Mouse (Mus musculus): ENCODE data around the gene Gcgr.
"Not testable (repeated sequence)": the region's sequence is repeated elsewhere in the genome, so short reads cannot be mapped to it uniquely, and the experiment has no call there.

Gene Gcgr

GRCm38 (mm10) chr11:120572752-120573584 is 42.5 kb downstream of the Gcgr start, which contains the start of gene P4hb:
Gene P4hb, minus strand, starts transcription at chr11:120573253.
- peak; percentile 99 for DNase-seq

GRCm38 (mm10) chr11:120573585-120574277 is 43.2 kb downstream of the Gcgr start:
- no peak for DNase-seq

- no peak for DNase-seq
Observed at GRCm38 (mm10) chr11:120574278-120574600, 43.7 kb downstream of the Gcgr start.

- DNase-seq, result no peak
Observed at GRCm38 (mm10) chr11:120575046-120575445, 44.5 kb downstream of the Gcgr start.

GRCm38 (mm10) chr11:120575940-120576339 is 45.4 kb downstream of the Gcgr start:
- no peak for DNase-seq

- DNase-seq, result no peak
Observed at GRCm38 (mm10) chr11:120576365-120576981, 46.0 kb downstream of the Gcgr start.

- peak; percentile 30 for DNase-seq
Observed at GRCm38 (mm10) chr11:120577211-120578023, 46.9 kb downstream of the Gcgr start.

GRCm38 (mm10) chr11:120578024-120578693 is 47.7 kb downstream of the Gcgr start:
- DNase-seq, result peak; percentile 18

GRCm38 (mm10) chr11:120578694-120579243 is 48.3 kb downstream of the Gcgr start:
- DNase-seq, result peak; percentile 23

GRCm38 (mm10) chr11:120579316-120580107 is 49.0 kb downstream of the Gcgr start:
- DNase-seq, result peak; percentile 88

- DNase-seq, result peak; percentile 42
Observed at GRCm38 (mm10) chr11:120580190-120580589, 49.7 kb downstream of the Gcgr start.

GRCm38 (mm10) chr11:120580871-120581331 is 50.4 kb downstream of the Gcgr start:
- DNase-seq, result peak; percentile 58

GRCm38 (mm10) chr11:120581490-120582267 is 51.2 kb downstream of the Gcgr start, which contains the start of gene Arhgdia:
Gene Arhgdia, minus strand, starts transcription at chr11:120581624.
- peak; percentile 91 for DNase-seq

GRCm38 (mm10) chr11:120582268-120582981 is 51.9 kb downstream of the Gcgr start:
- peak; percentile 66 for DNase-seq

GRCm38 (mm10) chr11:120582982-120583293 is 52.4 kb downstream of the Gcgr start:
- DNase-seq, result not testable (repeated sequence)

- no peak for DNase-seq
Observed at GRCm38 (mm10) chr11:120583937-120584336, 53.4 kb downstream of the Gcgr start.

GRCm38 (mm10) chr11:120588531-120588930 is 58.0 kb downstream of the Gcgr start:
- no peak for DNase-seq

All from thymus, postnatal 14 days (tissue).